Mouse (Mus musculus) stomach, postnatal 0 days (tissue): ENCODE data around the gene Gabpb2. TPM values are rescaled to one million over a fixed set of nuclear protein-coding genes. Genes with fewer than 3 reads are reported as not detected.

Experiments
- ATAC-seq: fragments of 200-750 bp; cut with Nextera tagmentation; 2 replicates; pipeline ENCODE4 v1.8.0; 2017; ENCODE audit not compliant: low FRiP score, low TSS enrichment
- DNase-seq: peaks from one replicate; pipeline ENCODE4 v3.0.0-alpha.2; 2016; ENCODE audit warnings: low spot score
- H3K27ac ChIP-seq: fragments of 300-500 bp; sonication (generic); replicated peaks from 2 replicates; pipeline ENCODE4 v1.5.1; 2014; ENCODE audit warnings: mild to moderate bottlenecking, control low read depth
- H3K27me3 ChIP-seq: fragments of 300-500 bp; sonication (generic); 2 replicates; pipeline ENCODE4 v1.6.1; 2014; ENCODE audit warnings: low read length; ENCODE audit not compliant: control insufficient read depth, insufficient read depth
- H3K36me3 ChIP-seq: fragments of 300-500 bp; sonication (generic); 2 replicates; pipeline ENCODE4 v1.6.1; 2014; ENCODE audit warnings: low read length, mixed read lengths; ENCODE audit not compliant: control insufficient read depth, insufficient read depth
- H3K4me1 ChIP-seq: fragments of 300-500 bp; sonication (generic); replicated peaks from 2 replicates; pipeline ENCODE4 v1.6.1; 2014; ENCODE audit warnings: antibody characterized with exemption; ENCODE audit not compliant: control insufficient read depth, insufficient read depth
- H3K4me2 ChIP-seq: fragments of 300-500 bp; sonication (generic); replicated peaks from 2 replicates; pipeline ENCODE4 v1.6.1; 2014; ENCODE audit warnings: low read depth, mild to moderate bottlenecking, control low read depth, moderate library complexity
- H3K4me3 ChIP-seq: fragments of 300-500 bp; sonication (generic); 2 replicates; pipeline ENCODE4 v1.5.1; 2014; ENCODE audit warnings: low read depth, low read length, control low read depth
- H3K9ac ChIP-seq: fragments of 300-500 bp; sonication (generic); 2 replicates; pipeline ENCODE4 v1.6.1; 2014; ENCODE audit warnings: mild to moderate bottlenecking, low read length, control low read depth, mixed read lengths
- H3K9me3 ChIP-seq: fragments of 300-500 bp; sonication (generic); 2 replicates; pipeline ENCODE4 v1.6.1; 2016; ENCODE audit warnings: low read length; ENCODE audit not compliant: control insufficient read depth
- CTCF ChIP-seq: IDR thresholded peaks from 2 replicates; pipeline ENCODE4 v1.5.1; 2016; ENCODE audit warnings: antibody characterized with exemption, low read depth, mild to moderate bottlenecking, moderate library complexity
- EP300 ChIP-seq: optimal IDR thresholded peaks from 2 replicates; pipeline ENCODE3; 2016; ENCODE audit warnings: antibody characterized with exemption
- WGBS: fragments of 180-500 bp; shearing (Covaris S2); extraction: QIAGEN DNeasy Blood & Tissue Kit; methylation state at CpG from one replicate; pipeline ENCODE4 v1.1.7; 2014; 5-methylcytosine and 5-hydroxymethylcytosine counted together
- polyA plus RNA-seq: library from polyadenylated mRNA; unstranded; fragments of >200 nt; fragmentation: Nextera tagmentation; extraction: Ambion mirVana; gene quantifications from 2 replicates; pipeline ENCODE4 v1.2.1, GENCODE M21; 2015

Gabpb2 gene
- polyA plus RNA-seq, 1 experiment from 2014 or later, result 3.3 TPM

- no peak for DNase-seq
- Histone ChIP-seq H3K9me3 (no peaks in the 10 kb centered on the region), H3K36me3 (peaks cover 15% of the 10 kb centered on the region; the same call in 1 of the 2 replicates), H3K27ac (no peak overlapping the region), H3K27me3 (no peaks in the 10 kb centered on the region), H3K9ac (no peak overlapping the region), H3K4me3 (no peak overlapping the region), H3K4me1 (no peaks in the 10 kb centered on the region), H3K4me2 (no peak overlapping the region)
- no peak for ATAC-seq
- WGBS, result 80% methylated on average over 5 of the region's 5 CpGs
- TF ChIP-seq EP300 (no peak), CTCF (no peak)
Observed at GRCm38 (mm10) chr3:95256931-95257330, 39.2 kb upstream of the Gabpb2 start.

GRCm38 (mm10) chr3:95250783-95251424, 33.2 kb upstream of the Gabpb2 start, which contains the start of gene Bnipl:
Gene Bnipl (minus strand): TSS chr3:95251193.
- Histone ChIP-seq H3K4me3 (no peak within 1 kb of the TSS), H3K4me1 (no peaks in the 10 kb centered on the region), H3K27ac (peak within 1 kb of the TSS; percentile 37), H3K4me2 (peak within 1 kb of the TSS; percentile 4), H3K27me3 (no peaks in the 10 kb centered on the region), H3K9ac (peak within 1 kb of the TSS; percentile 38; the same call in 1 of the 2 replicates), H3K36me3 (peaks cover 5% of the 10 kb centered on the region; the same call in 1 of the 2 replicates), H3K9me3 (no peaks in the 10 kb centered on the region)
- peak; percentile 63 for DNase-seq
- TF ChIP-seq CTCF, result no peak
- no peak for TF ChIP-seq EP300
- ATAC-seq, result peak; percentile 58
- WGBS, result 41% methylated on average over 7 of the region's 7 CpGs

- Histone ChIP-seq H3K36me3 (peaks cover 3% of the 10 kb centered on the region; the same call in 1 of the 2 replicates), H3K9ac (no peak overlapping the region), H3K9me3 (no peaks in the 10 kb centered on the region), H3K4me2 (peak overlapping the region; percentile 4), H3K4me1 (no peaks in the 10 kb centered on the region), H3K4me3 (no peak overlapping the region), H3K27me3 (no peaks in the 10 kb centered on the region), H3K27ac (peak overlapping the region; percentile 37)
- DNase-seq, result no peak
- WGBS, result 60% methylated on average over 5 of the region's 5 CpGs
- 0 out of 2 replicates have a peak, but pooled peaks have one; percentile 7 for ATAC-seq
- no peak for TF ChIP-seq EP300
- no peak for TF ChIP-seq CTCF
Observed at GRCm38 (mm10) chr3:95250361-95250760, 32.6 kb upstream of the Gabpb2 start.

GRCm38 (mm10) chr3:95247660-95248336, 30.1 kb upstream of the Gabpb2 start:
- TF ChIP-seq EP300, result no peak
- TF ChIP-seq CTCF, result no peak
- Histone ChIP-seq H3K4me1 (no peaks in the 10 kb centered on the region), H3K27me3 (no peaks in the 10 kb centered on the region), H3K27ac (no peak overlapping the region), H3K4me3 (no peak overlapping the region), H3K36me3 (peaks cover 1% of the 10 kb centered on the region; the same call in 1 of the 2 replicates), H3K9ac (no peak overlapping the region), H3K9me3 (no peaks in the 10 kb centered on the region), H3K4me2 (no peak overlapping the region)
- ATAC-seq, result no peak
- DNase-seq, result no peak
- 78% methylated on average over 1 of the region's 1 CpGs for WGBS

GRCm38 (mm10) chr3:95246465-95247231, 28.9 kb upstream of the Gabpb2 start:
- TF ChIP-seq EP300, result no peak
- TF ChIP-seq CTCF, result no peak
- Histone ChIP-seq H3K27ac (peak overlapping the region; percentile 53), H3K27me3 (no peaks in the 10 kb centered on the region), H3K36me3 (no peaks in the 10 kb centered on the region), H3K4me1 (no peaks in the 10 kb centered on the region), H3K4me3 (no peak overlapping the region), H3K4me2 (no peak overlapping the region), H3K9me3 (no peaks in the 10 kb centered on the region), H3K9ac (no peak overlapping the region)
- DNase-seq, result no peak
- peak; percentile 55; the same call in 1 of the 2 replicates for ATAC-seq
- WGBS, result 64% methylated on average over 5 of the region's 5 CpGs
